In genomic region chr4:121003611-121004091, GRCm38 (mm10) we compare ENCODE assay signal across 8 mouse cellular contexts. TPM values are rescaled to one million over a fixed set of nuclear protein-coding genes. Genes with fewer than 3 reads are reported as not detected.
A peak's percentile ranks its signal among the peaks of the same experiment; 100 is the strongest.
DNase-seq lines count a peak whose midpoint lies in the region; ATAC-seq lines count a peak whose summit lies in the region.

No protein-coding gene starts in this region.

- no peak overlapping the region for H3K4me3 ChIP-seq in heart, embryonic 11.5 days (ENCODE audit: low read depth, low read length)
- H3K4me3 ChIP-seq in forebrain, embryonic 14.5 days (ENCODE audit: low read depth, low read length) = no peak overlapping the region
- H3K4me3 ChIP-seq in liver, embryonic 15.5 days (replicated peaks) = no peak overlapping the region

- DNase-seq in heart, postnatal 36 days = no peak
- DNase-seq in A20 (ENCODE audit: low read depth, low spot score) = peak; percentile 73
- peak; percentile 91 for DNase-seq in forebrain, embryonic 14.5 days (ENCODE audit: low spot score)
- DNase-seq in urinary bladder, adult 2 months (ENCODE audit: low spot score) = no peak
- DNase-seq in urinary bladder, postnatal 36 days (ENCODE audit: low spot score in 2 of 2) = no peak
- no peak for DNase-seq in left cerebral cortex, postnatal 36 days (ENCODE audit: low spot score in 2 of 2)

- H3K27ac ChIP-seq in heart, embryonic 11.5 days (ENCODE audit: low read depth, low read length) = peak overlapping the region; percentile 41
- peak overlapping the region; percentile 86 for H3K27ac ChIP-seq in forebrain, embryonic 14.5 days (ENCODE audit: low read depth, low read length)
- 0 out of 2 replicates have a peak overlapping the region, but pooled peaks have one; percentile 15 for H3K27ac ChIP-seq in liver, embryonic 15.5 days (replicated peaks)

- peak overlapping the region; percentile 11; the same call in 1 of the 2 replicates for H3K4me2 ChIP-seq in heart, embryonic 11.5 days
- peak overlapping the region; percentile 35 for H3K4me2 ChIP-seq in forebrain, embryonic 14.5 days (ENCODE audit: low read length)
- no peak overlapping the region for H3K4me2 ChIP-seq in liver, embryonic 15.5 days

- no peaks in the 10 kb centered on the region for H3K27me3 ChIP-seq in heart, embryonic 11.5 days (ENCODE audit: control insufficient read depth, insufficient read depth, low read length)
- H3K27me3 ChIP-seq in forebrain, embryonic 14.5 days (replicated peaks; ENCODE audit: control insufficient read depth, insufficient read depth, low read length) = no peaks in the 10 kb centered on the region
- no peaks in the 10 kb centered on the region for H3K27me3 ChIP-seq in liver, embryonic 15.5 days

- no peak overlapping the region for H3K9ac ChIP-seq in heart, embryonic 11.5 days (ENCODE audit: low read depth, low read length)
- H3K9ac ChIP-seq in forebrain, embryonic 14.5 days (ENCODE audit: low read length) = no peak overlapping the region
- H3K9ac ChIP-seq in liver, embryonic 15.5 days = no peak overlapping the region

- intact Hi-C loops in heart, postnatal 36 days (cut with DNase I) = no loop called here
- intact Hi-C loops in left cerebral cortex, postnatal 36 days (cut with DNase I) = no loop called here

- peaks cover 27% of the 10 kb centered on the region for H3K4me1 ChIP-seq in heart, embryonic 11.5 days (ENCODE audit: control insufficient read depth, insufficient read depth, low read length)
- peaks cover 24% of the 10 kb centered on the region for H3K4me1 ChIP-seq in forebrain, embryonic 14.5 days (ENCODE audit: control insufficient read depth, insufficient read depth, low read length)
- peaks cover 78% of the 10 kb centered on the region for H3K4me1 ChIP-seq in liver, embryonic 15.5 days (replicated peaks)

- 32% methylated on average over 3 of the region's 3 CpGs for WGBS in heart, embryonic 11.5 days (ENCODE audit: insufficient replicate concordance)
- 14% methylated on average over 3 of the region's 3 CpGs for WGBS in forebrain, embryonic 14.5 days
- 35% methylated on average over 3 of the region's 3 CpGs for WGBS in liver, embryonic 15.5 days (ENCODE audit: insufficient replicate concordance)

- no peaks in the 10 kb centered on the region for H3K36me3 ChIP-seq in heart, embryonic 11.5 days (ENCODE audit: control insufficient read depth, insufficient read depth, low read length)
- no peaks in the 10 kb centered on the region for H3K36me3 ChIP-seq in forebrain, embryonic 14.5 days (ENCODE audit: control insufficient read depth, insufficient read depth, low read length)
- no peaks in the 10 kb centered on the region for H3K36me3 ChIP-seq in liver, embryonic 15.5 days (replicated peaks)

- H3K9me3 ChIP-seq in heart, embryonic 11.5 days (replicated peaks; ENCODE audit: control insufficient read depth, low read length) = no peaks in the 10 kb centered on the region
- H3K9me3 ChIP-seq in forebrain, embryonic 14.5 days (replicated peaks; ENCODE audit: control insufficient read depth, low read length) = no peaks in the 10 kb centered on the region
- H3K9me3 ChIP-seq in liver, embryonic 15.5 days (replicated peaks) = no peaks in the 10 kb centered on the region

- ATAC-seq in heart, embryonic 11.5 days (replicated peaks; ENCODE audit: insufficient number of reproducible peaks, low FRiP score, low TSS enrichment) = no peak
- ATAC-seq in forebrain, embryonic 14.5 days = peak; percentile 74; the same call in 1 of the 2 replicates
- no peak for ATAC-seq in liver, embryonic 15.5 days (ENCODE audit: insufficient read depth)

RNA-seq across cellular contexts. Expression of gene Smap2, which starts 13.4 kb away (rescaled TPM):
- 12.8 and 14.5 TPM in 2 replicates for polyA plus RNA-seq in heart, embryonic 11.5 days (2014; fragmentation: Nextera tagmentation; extraction: Ambion mirVana)
- 10 to 100 TPM; 40.0 to 47.7 TPM for total RNA-seq in heart, postnatal 36 days (2021)
- polyA plus RNA-seq in forebrain, embryonic 14.5 days (2014; fragmentation: Nextera tagmentation; extraction: Ambion mirVana) = 35.3 and 40.9 TPM in 2 replicates
- 15.9 and 17.6 TPM in 2 replicates for polyA plus RNA-seq in liver, embryonic 15.5 days (2015; fragmentation: Nextera tagmentation; extraction: Ambion mirVana)
- polyA plus RNA-seq in urinary bladder, adult 2 months (2012; rRNA removed) = 13.5 and 17.5 TPM in 2 replicates
- total RNA-seq in left cerebral cortex, postnatal 36 days (2021) = 100 to 1,000 TPM; 185 to 195 TPM

RNA-seq across cellular contexts. Expression of gene Col9a2, which starts 35.5 kb away (rescaled TPM):
- polyA plus RNA-seq in heart, embryonic 11.5 days (2014; fragmentation: Nextera tagmentation; extraction: Ambion mirVana) = 3.8 and 4.6 TPM in 2 replicates
- under 1 TPM in 1 of 2 experiments, not detected in 1; 0.50 TPM for total RNA-seq in heart, postnatal 36 days (2021)
- 2.2 and 3.8 TPM in 2 replicates for polyA plus RNA-seq in forebrain, embryonic 14.5 days (2014; fragmentation: Nextera tagmentation; extraction: Ambion mirVana)
- 2.5 and 2.7 TPM in 2 replicates for polyA plus RNA-seq in liver, embryonic 15.5 days (2015; fragmentation: Nextera tagmentation; extraction: Ambion mirVana)
- 0.17 and 0.21 TPM in 2 replicates for polyA plus RNA-seq in urinary bladder, adult 2 months (2012; rRNA removed)
- 1 to 10 TPM; 7.1 to 7.3 TPM for total RNA-seq in left cerebral cortex, postnatal 36 days (2021)

RNA-seq across cellular contexts. Expression of gene Zfp69, which starts 52.2 kb away (rescaled TPM):
- polyA plus RNA-seq in heart, embryonic 11.5 days (2014; fragmentation: Nextera tagmentation; extraction: Ambion mirVana) = 13.8 and 16.9 TPM in 2 replicates
- total RNA-seq in heart, postnatal 36 days (2021) = 1 to 10 TPM; 1.4 to 1.5 TPM
- 5.1 and 5.3 TPM in 2 replicates for polyA plus RNA-seq in forebrain, embryonic 14.5 days (2014; fragmentation: Nextera tagmentation; extraction: Ambion mirVana)
- 1.6 and 1.7 TPM in 2 replicates for polyA plus RNA-seq in liver, embryonic 15.5 days (2015; fragmentation: Nextera tagmentation; extraction: Ambion mirVana)
- 1.6 and 2.0 TPM in 2 replicates for polyA plus RNA-seq in urinary bladder, adult 2 months (2012; rRNA removed)
- 1 to 10 TPM; 1.3 to 2.1 TPM for total RNA-seq in left cerebral cortex, postnatal 36 days (2021)

Comparison
In these comparisons a context has a peak if more than half of its experiments do, and no peak if none do; other contexts are left out.
1. H3K27ac ChIP-seq: peak in every context shown above with its lines; median percentile 86 in forebrain, embryonic 14.5 days; 41 in heart, embryonic 11.5 days; 15 in liver, embryonic 15.5 days.
2. DNase-seq: peak in A20 (single experiment) and forebrain, embryonic 14.5 days (single experiment); none in heart, postnatal 36 days (0 of 2), urinary bladder, adult 2 months (single experiment), urinary bladder, postnatal 36 days (0 of 2) and left cerebral cortex, postnatal 36 days (0 of 2).